Mouse (Mus musculus) thymus, postnatal 4 days (tissue): Measurements from ENCODE around the gene Zbtb38.

Experiments used
- DNase-seq: peaks from one replicate; pipeline ENCODE4 v3.0.0; 2021

The Zbtb38 gene

DNA sequence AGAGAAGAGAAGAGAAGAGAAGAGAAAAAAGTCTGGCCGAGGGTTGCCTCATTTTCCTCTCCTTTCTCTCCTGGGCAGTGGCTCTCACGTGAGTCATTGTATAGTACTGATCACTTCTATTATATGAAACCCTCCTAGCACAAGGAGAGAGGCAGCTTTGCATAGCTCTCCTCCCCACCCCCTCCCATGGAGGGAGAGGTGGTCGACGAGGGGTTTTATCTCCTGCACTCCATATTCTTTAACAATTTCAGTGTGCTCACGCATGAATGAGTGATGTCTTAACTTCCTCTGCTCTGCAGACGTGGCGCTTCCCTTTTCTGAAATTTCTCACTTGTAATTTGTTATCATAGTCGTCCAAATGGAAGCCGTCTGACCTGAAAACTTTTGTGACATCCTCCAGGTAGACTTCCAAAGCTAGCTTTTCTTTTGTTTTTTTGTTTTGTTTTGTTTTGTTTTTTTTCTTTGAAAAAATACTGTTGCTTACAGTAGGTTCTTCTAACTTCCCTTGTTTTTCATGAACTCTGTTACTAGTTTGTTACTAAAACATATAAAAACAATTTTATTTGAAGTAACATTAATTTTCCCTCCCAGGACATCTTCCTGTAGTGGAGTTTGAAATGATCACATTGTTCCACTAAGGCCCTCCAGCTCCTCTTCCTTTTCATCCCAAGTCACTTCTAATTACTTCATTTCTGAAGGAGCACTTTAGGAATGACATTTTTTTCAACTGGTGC is 116.0 kb downstream of the Zbtb38 start:
- DNase-seq, result no peak

DNA sequence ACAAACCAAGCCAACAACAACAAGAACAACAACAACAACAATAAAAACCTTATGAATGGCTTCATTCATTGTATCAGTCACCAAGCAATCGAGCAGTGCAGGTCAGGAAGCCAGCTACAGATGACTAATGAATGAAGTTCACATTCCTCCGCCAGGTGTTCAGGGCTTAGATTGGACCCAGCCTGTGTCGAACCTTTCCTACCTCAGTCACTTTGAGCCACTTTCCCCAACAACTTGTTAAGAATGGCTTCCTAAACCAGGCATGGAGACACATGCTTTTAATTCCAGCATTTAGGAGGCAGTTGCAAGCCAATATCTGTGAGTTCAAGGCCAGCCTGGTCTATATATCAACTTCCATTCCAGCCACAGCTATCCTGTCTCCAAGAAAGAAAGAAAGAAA is 116.7 kb downstream of the Zbtb38 start:
- no peak for DNase-seq

DNA sequence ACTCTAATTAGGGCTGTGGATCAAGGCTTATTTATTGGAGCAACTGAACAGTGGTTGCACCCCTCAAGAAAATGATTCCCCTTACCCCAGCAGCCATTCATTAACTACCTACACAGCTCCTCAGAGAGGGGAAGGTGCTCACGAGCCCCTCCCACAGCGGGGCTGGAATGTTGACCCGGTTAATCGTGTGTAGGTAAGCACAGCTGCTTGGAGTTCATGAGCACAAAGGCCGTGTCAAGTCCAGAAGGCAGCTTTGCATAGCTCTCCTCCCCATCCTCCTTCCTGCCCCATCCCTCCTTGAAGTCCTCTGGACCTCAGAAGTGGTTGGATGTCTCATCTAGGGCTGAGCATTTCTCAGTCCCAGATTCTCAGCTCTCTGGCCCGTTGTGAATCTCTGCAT is 117.5 kb downstream of the Zbtb38 start:
- DNase-seq, result no peak

DNA sequence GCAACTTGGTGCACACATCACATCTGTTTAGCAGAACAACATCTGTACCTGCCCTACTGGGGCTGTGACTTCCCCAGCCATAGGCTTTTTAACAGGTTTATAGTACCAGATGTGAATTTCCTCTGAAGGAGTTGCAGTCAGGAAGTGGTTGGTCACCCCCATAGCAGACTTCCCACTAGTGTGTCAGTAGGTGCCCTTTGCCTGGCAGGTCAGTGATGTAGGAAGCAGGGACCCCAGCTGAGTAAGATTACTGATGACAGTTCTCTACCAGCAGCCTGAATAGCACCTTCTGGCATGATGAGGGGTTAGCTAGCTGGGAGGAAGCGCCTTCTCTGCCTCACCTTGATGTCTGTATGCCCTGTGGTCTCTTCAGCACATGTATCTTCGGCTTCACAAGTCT is 118.9 kb downstream of the Zbtb38 start:
- DNase-seq, result peak; percentile 35
